Mouse (Mus musculus): Measurements from ENCODE around the gene Fgfr1op. TPM values are rescaled to one million over a fixed set of nuclear protein-coding genes. Genes with fewer than 3 reads are reported as not detected.

The Fgfr1op gene
- total and polyA plus RNA-seq, 3 experiments, result 43.5 to 44.5 TPM; not detected in 1

DNA sequence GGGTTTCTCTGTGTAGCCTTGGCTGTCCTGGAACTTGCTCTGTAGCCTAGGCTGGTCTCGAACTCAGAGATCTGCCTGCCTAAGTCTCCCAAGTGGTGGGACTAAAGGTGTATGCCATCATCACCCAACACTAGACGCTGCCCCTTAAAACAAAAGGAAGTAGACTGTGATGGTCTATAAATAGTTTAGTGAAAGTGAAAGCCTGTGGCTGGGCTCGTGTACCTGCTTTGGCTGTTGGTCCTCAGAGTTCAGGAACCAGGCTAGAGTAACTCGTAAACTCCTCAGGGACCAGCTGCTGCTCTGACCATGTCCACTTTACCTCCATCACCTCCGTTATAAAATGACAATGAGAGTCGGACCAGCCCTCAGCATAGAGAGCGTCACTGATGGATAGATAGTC is 5.0 kb downstream of the Fgfr1op start:
- H3K9me3 ChIP-seq (replicated peaks; ENCODE audit: insufficient read depth, low read length), result no peaks in the 10 kb centered on the region
- no peak overlapping the region for H3K9ac ChIP-seq (ENCODE audit: control insufficient read depth, low read depth, low read length, poor library complexity, severe bottlenecking)
- no peak for TF ChIP-seq MAFK (IDR thresholded peaks at IDR 0.05; ENCODE audit: borderline replicate concordance, low read depth, low read length)
- no peak for TF ChIP-seq ZC3H11A (IDR thresholded peaks at IDR 0.05; ENCODE audit: low read depth, low read length)
- no peak for TF ChIP-seq HCFC1 (IDR thresholded peaks at IDR 0.05; ENCODE audit: low read depth, low read length)
- no peak for TF ChIP-seq CHD2 (IDR thresholded peaks at IDR 0.05; ENCODE audit: low read length)
- H3K27ac ChIP-seq (ENCODE audit: control insufficient read depth, low read depth, low read length), result no peak overlapping the region
- H3K4me3 ChIP-seq (ENCODE audit: control insufficient read depth in 1 of 2, insufficient read depth in 1 of 2, low read depth in 2 of 2, low read length in 2 of 2), result no peak overlapping the region
- H3K79me2 ChIP-seq (ENCODE audit: control insufficient read depth, insufficient read depth, low read length, poor library complexity), result peaks cover 13% of the 10 kb centered on the region
- H3K36me3 ChIP-seq (ENCODE audit: control insufficient read depth in 1 of 2, insufficient read depth in 2 of 2, low read length in 2 of 2), result peaks cover 0 to 47% of the 10 kb centered on the region in 2 experiments; a peak in 3 of 4 replicates
- no peak for DNase-seq (ENCODE audit: low read depth, low spot score)
- H3K27me3 ChIP-seq (ENCODE audit: control insufficient read depth in 1 of 2, insufficient read depth in 2 of 2, low read length in 2 of 2), result no peaks in the 10 kb centered on the region
- H3K4me1 ChIP-seq (ENCODE audit: control insufficient read depth in 1 of 2, insufficient read depth in 2 of 2, low read length in 2 of 2), result no peaks in the 10 kb centered on the region

DNA sequence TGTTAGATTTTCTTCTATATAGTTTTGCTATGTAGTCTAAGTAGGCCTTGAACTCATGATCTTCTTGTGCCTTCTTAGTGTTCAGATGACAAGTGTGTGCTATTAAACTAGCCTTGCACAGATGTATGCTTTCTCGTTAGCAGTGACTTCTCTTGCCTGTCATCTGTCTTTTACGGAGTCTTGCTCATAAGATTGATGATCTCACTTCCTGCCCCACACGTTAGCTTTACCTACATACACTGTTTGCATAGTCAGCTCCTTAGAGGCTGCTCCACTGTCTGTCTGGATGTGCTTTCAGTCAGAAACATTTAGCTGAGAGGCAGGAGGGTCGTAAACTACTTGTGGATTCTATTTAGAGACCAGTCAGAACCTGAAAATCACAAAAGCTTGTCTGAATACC is 5.8 kb downstream of the Fgfr1op start:
- peaks cover 0 to 49% of the 10 kb centered on the region in 2 experiments; a peak in 3 of 4 replicates for H3K36me3 ChIP-seq (ENCODE audit: control insufficient read depth in 1 of 2, insufficient read depth in 2 of 2, low read length in 2 of 2)

DNA sequence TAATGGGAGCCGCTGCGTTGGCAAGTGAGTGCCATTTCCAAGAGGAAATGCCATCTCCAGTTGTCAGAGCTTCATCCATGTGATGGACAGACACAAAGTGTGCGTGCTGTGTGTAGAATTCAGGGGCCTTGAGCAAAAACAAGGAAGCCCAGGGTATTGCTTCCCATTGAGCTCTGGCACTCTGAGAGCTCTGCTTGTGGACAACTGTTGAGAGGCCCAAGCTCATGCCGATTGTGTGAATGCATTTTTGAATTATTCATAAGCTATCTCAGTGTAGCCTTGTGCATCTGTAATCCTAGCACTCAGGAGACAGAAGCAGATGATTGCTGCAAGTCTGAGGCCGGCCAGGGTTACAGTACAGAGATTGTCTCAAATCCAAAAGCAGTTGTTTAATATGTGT is 11.8 kb downstream of the Fgfr1op start:
- Histone ChIP-seq H3K9ac (ENCODE audit: control insufficient read depth, low read depth, low read length, poor library complexity, severe bottlenecking) (no peak overlapping the region), H3K4me3 (ENCODE audit: control insufficient read depth in 1 of 2, insufficient read depth in 1 of 2, low read depth in 2 of 2, low read length in 2 of 2) (no peak overlapping the region), H3K27ac (ENCODE audit: control insufficient read depth, low read depth, low read length) (no peak overlapping the region), H3K4me1 (ENCODE audit: control insufficient read depth in 1 of 2, insufficient read depth in 2 of 2, low read length in 2 of 2) (no peaks in the 10 kb centered on the region), H3K36me3 (ENCODE audit: control insufficient read depth in 1 of 2, insufficient read depth in 2 of 2, low read length in 2 of 2) (peaks cover 0 to 47% of the 10 kb centered on the region in 2 experiments; a peak in 2 of 4 replicates), H3K27me3 (ENCODE audit: control insufficient read depth in 1 of 2, insufficient read depth in 2 of 2, low read length in 2 of 2) (no peaks in the 10 kb centered on the region), H3K79me2 (ENCODE audit: control insufficient read depth, insufficient read depth, low read length, poor library complexity) (no peaks in the 10 kb centered on the region; the same call in 1 of the 2 replicates), H3K9me3 (replicated peaks; ENCODE audit: insufficient read depth, low read length) (no peaks in the 10 kb centered on the region)
- no peak for DNase-seq (ENCODE audit: low read depth, low spot score)
- TF ChIP-seq MYC (IDR thresholded peaks at IDR 0.05; ENCODE audit: low read depth, low read length), result no peak
- TF ChIP-seq MEF2A (IDR thresholded peaks at IDR 0.05; ENCODE audit: extremely low read depth, insufficient replicate concordance, low read depth, low read length, poor library complexity, severe bottlenecking), result no peak
- TF ChIP-seq NELFE (IDR thresholded peaks at IDR 0.05; ENCODE audit: low read depth, low read length), result no peak

More for the DNA sequence above, 5.8 kb downstream of the Fgfr1op start:
- Histone ChIP-seq H3K4me1 (ENCODE audit: control insufficient read depth in 1 of 2, insufficient read depth in 2 of 2, low read length in 2 of 2) (no peaks in the 10 kb centered on the region), H3K79me2 (ENCODE audit: control insufficient read depth, insufficient read depth, low read length, poor library complexity) (peaks cover 7% of the 10 kb centered on the region), H3K27me3 (ENCODE audit: control insufficient read depth in 1 of 2, insufficient read depth in 2 of 2, low read length in 2 of 2) (no peaks in the 10 kb centered on the region), H3K27ac (ENCODE audit: control insufficient read depth, low read depth, low read length) (no peak overlapping the region), H3K4me3 (ENCODE audit: control insufficient read depth in 1 of 2, insufficient read depth in 1 of 2, low read depth in 2 of 2, low read length in 2 of 2) (no peak overlapping the region), H3K9ac (ENCODE audit: control insufficient read depth, low read depth, low read length, poor library complexity, severe bottlenecking) (no peak overlapping the region), H3K9me3 (replicated peaks; ENCODE audit: insufficient read depth, low read length) (no peaks in the 10 kb centered on the region)
- no peak for DNase-seq (ENCODE audit: low read depth, low spot score)
- no peak for TF ChIP-seq SIN3A (IDR thresholded peaks at IDR 0.05; ENCODE audit: low read length)
- no peak for TF ChIP-seq EP300 (IDR thresholded peaks at IDR 0.05; ENCODE audit: low read depth in 1 of 2, low read length in 2 of 2)
- no peak for TF ChIP-seq TBP (IDR thresholded peaks at IDR 0.05; ENCODE audit: low read depth, low read length)
- TF ChIP-seq ELF1 (IDR thresholded peaks at IDR 0.05; ENCODE audit: low read depth, low read length), result no peak
- TF ChIP-seq ZNF384 (IDR thresholded peaks at IDR 0.05; ENCODE audit: low read depth, low read length), result no peak
- no peak for TF ChIP-seq ZKSCAN1 (IDR thresholded peaks at IDR 0.05; ENCODE audit: low read depth, low read length)
- no peak for TF ChIP-seq USF2 (IDR thresholded peaks at IDR 0.05; ENCODE audit: borderline replicate concordance in 1 of 2, insufficient read depth in 1 of 2, low read depth in 1 of 2, low read length in 2 of 2)
- no peak for TF ChIP-seq MAX (IDR thresholded peaks at IDR 0.05; ENCODE audit: low read length)
- no peak for TF ChIP-seq UBTF (IDR thresholded peaks at IDR 0.05; ENCODE audit: borderline replicate concordance, insufficient read depth, low read depth, low read length)
- TF ChIP-seq RCOR1 (IDR thresholded peaks at IDR 0.05; ENCODE audit: low read depth, low read length), result no peak
- no peak for TF ChIP-seq POLR2A (IDR thresholded peaks at IDR 0.05; ENCODE audit: control insufficient read depth in 1 of 2, insufficient read depth in 1 of 2, low read depth in 1 of 2, low read length in 2 of 2, poor library complexity in 1 of 2)
- TF ChIP-seq MXI1 (IDR thresholded peaks at IDR 0.05; ENCODE audit: low read depth, low read length), result no peak
- TF ChIP-seq E2F4 (IDR thresholded peaks at IDR 0.05; ENCODE audit: borderline replicate concordance, low read depth, low read length), result no peak
- TF ChIP-seq HCFC1 (IDR thresholded peaks at IDR 0.05; ENCODE audit: low read depth, low read length), result no peak
- TF ChIP-seq CHD1 (IDR thresholded peaks at IDR 0.05; ENCODE audit: low read depth, low read length), result no peak
- no peak for TF ChIP-seq BHLHE40 (IDR thresholded peaks at IDR 0.05; ENCODE audit: borderline replicate concordance, low read depth, low read length)
